Mouse (Mus musculus): ENCODE measurements around the gene Ak2.

- TF ChIP-seq CTCF (IDR thresholded peaks at IDR 0.05; ENCODE audit: control insufficient read depth, insufficient read depth, insufficient read length) (no peak), USF1 (IDR thresholded peaks at IDR 0.05; ENCODE audit: low read depth) (no peak), MYOD1 (IDR thresholded peaks at IDR 0.05; ENCODE audit: control insufficient read depth, insufficient read length, low read depth) (no peak), CEBPB (IDR thresholded peaks at IDR 0.05; ENCODE audit: low read depth) (no peak)
These were observed 3.5 kb downstream of the Ak2 start for GRCm38 (mm10) chr4:128995238-128995637.

Measured in C2C12 (cell line).